Mouse (Mus musculus): Measurements from ENCODE around the gene Mfsd4b5. TPM values are rescaled to one million over a fixed set of nuclear protein-coding genes. Genes with fewer than 3 reads are reported as not detected.
"Not testable (repeated sequence)": the region's sequence is repeated elsewhere in the genome, so short reads cannot be mapped to it uniquely, and the experiment has no call there.

Gene Mfsd4b5
- polyA plus RNA-seq, 1 experiment from 2014 or later: 0.14 TPM

DNA sequence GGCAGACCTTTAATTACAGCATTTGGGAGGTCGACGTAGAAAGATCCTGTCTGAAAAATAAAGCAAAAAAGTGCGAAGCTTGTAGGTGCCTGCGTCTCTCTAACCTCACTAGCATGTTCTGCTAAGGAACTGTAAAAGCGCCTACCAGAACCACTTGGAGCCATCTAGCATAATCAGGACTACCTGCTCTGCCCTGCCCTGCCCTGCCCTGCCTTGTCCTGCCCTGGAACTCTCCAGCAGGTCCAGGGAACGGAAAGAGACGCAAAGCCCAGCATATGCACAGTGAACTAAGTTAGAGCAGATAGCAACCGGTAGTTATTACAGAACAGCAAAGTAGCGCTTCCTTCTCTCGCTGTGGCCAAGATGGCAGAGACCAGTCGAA is 26.0 kb downstream of the Mfsd4b5 start:
- ATAC-seq (ENCODE audit: low FRiP score): peak; percentile 51
- peaks cover 7% of the 10 kb centered on the region; the same call in 1 of the 2 replicates for H3K4me1 ChIP-seq
- H3K4me3 ChIP-seq: peak overlapping the region; percentile 50
- no peak overlapping the region for H3K27ac ChIP-seq
- no peak overlapping the region for H3K9ac ChIP-seq
- H3K27me3 ChIP-seq: no peaks in the 10 kb centered on the region; the same call in 1 of the 2 replicates
- H3K4me2 ChIP-seq (replicated peaks): peak overlapping the region; percentile 98
- H3K9me3 ChIP-seq (replicated peaks): no peaks in the 10 kb centered on the region
- H3K36me3 ChIP-seq: no peaks in the 10 kb centered on the region
- 45% methylated on average over 11 of the region's 11 CpGs for WGBS

DNA sequence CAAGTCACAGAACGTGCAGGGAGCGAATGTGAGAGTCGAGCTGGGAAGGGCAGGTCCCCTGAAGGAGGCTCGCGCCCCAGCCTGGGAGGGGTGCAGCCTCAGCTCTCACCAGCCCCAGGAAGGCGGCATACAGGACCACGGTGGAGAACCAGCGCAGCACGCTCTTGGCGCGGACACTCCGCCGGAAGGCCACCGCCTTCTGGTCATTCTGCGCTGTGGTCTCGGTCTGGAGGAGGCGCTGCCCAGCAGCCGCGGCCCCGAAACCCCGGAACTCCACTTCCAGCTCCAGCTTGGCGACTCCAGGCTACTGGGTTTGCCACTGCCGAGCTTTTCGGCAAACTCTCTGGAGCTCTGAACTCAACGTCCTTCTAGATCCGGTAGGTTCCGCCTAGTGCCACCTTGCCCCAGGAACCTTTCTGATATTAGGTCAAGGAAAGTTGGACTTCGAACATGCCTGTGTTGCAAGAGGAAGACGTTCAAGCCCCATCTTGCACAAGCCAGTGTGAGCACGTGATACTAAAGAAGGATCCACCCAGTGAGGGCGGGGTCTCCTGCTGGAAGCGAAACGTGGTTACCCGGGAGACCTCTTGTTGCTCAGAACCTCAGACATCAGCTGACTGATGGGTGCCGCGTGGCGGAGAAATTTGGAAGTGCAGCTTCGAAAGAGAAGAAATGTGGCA is 26.5 kb downstream of the Mfsd4b5 start, which contains the start of gene Mfsd4b3:
Mfsd4b3 (minus strand) TSS at position 393 of the 680 bp plus-strand sequence.
- H3K27me3 ChIP-seq: no peaks in the 10 kb centered on the region; the same call in 1 of the 2 replicates

DNA sequence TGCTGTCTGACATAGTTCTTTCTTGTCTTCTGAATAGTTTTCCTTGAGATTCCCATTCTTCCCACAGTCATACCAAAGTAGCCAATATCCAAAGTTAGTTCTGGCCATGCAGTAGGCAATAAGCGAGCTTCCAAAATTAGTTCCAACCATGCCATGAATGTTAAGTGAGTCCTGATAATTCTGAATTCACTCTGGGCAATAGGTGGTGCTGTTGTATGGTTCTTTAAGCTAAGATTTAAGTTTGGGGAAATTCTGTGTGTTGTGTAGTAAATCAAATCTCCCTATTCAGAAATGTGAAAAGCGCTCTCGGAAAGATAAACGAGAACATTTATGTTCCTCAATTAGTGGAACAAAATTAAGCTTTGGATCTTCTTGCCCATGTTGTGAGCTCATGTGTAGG is 28.2 kb downstream of the Mfsd4b5 start:
- WGBS: 78% methylated on average over 4 of the region's 4 CpGs
- Histone ChIP-seq H3K4me1 (peaks cover 7% of the 10 kb centered on the region; the same call in 1 of the 2 replicates), H3K9ac (no peak overlapping the region), H3K4me2 (replicated peaks) (no peak overlapping the region), H3K36me3 (no peaks in the 10 kb centered on the region), H3K27ac (no peak overlapping the region), H3K27me3 (no peaks in the 10 kb centered on the region; the same call in 1 of the 2 replicates), H3K4me3 (no peak overlapping the region), H3K9me3 (replicated peaks) (no peaks in the 10 kb centered on the region)
- no peak for ATAC-seq (ENCODE audit: low FRiP score)

More for the DNA sequence above, 26.5 kb downstream of the Mfsd4b5 start, which contains the start of gene Mfsd4b3:
- Histone ChIP-seq H3K4me1 (peaks cover 7% of the 10 kb centered on the region; the same call in 1 of the 2 replicates), H3K4me2 (replicated peaks) (peak within 1 kb of the TSS; percentile 98), H3K9ac (peak within 1 kb of the TSS; percentile 55), H3K9me3 (replicated peaks) (no peaks in the 10 kb centered on the region), H3K4me3 (peak within 1 kb of the TSS; percentile 50), H3K36me3 (no peaks in the 10 kb centered on the region), H3K27ac (no peak within 1 kb of the TSS)
- WGBS: under 1% methylated on average over 38 of the region's 38 CpGs
- peak; percentile 98 for ATAC-seq (ENCODE audit: low FRiP score)

DNA sequence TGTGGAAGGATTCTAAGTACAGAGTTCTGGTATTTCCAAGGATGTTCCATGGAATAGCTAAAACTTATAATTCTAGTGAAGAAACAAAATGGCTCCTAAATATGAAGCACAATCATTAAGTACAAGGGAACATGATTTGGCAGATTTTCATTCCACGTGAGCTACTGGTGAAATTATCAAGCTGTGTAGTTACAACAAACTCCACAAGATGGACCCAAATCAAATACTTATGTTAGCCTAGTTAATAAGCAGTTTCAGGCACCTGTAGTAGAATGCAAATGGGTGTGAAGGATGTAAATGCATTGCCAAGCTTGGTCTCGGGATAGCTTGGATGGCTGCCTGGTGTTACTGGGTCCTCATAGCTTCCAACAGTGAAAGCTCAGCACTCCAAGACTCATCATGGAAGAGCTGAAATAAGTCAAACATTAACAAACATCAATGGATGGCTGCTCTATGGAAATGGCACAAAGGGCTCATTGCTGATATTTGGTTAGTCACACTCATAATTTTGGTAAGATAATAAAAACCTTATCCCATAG is 30.0 kb downstream of the Mfsd4b5 start:
- H3K4me3 ChIP-seq: no peak overlapping the region
- H3K9me3 ChIP-seq (replicated peaks): no peaks in the 10 kb centered on the region
- H3K4me1 ChIP-seq: peaks cover 7% of the 10 kb centered on the region; the same call in 1 of the 2 replicates
- H3K36me3 ChIP-seq: no peaks in the 10 kb centered on the region
- H3K27ac ChIP-seq: no peak overlapping the region
- H3K4me2 ChIP-seq (replicated peaks): no peak overlapping the region
- no peak overlapping the region for H3K9ac ChIP-seq
- WGBS: 69% methylated on average over 2 of the region's 2 CpGs
- H3K27me3 ChIP-seq: no peaks in the 10 kb centered on the region; the same call in 1 of the 2 replicates
- no peak for ATAC-seq (ENCODE audit: low FRiP score)

DNA sequence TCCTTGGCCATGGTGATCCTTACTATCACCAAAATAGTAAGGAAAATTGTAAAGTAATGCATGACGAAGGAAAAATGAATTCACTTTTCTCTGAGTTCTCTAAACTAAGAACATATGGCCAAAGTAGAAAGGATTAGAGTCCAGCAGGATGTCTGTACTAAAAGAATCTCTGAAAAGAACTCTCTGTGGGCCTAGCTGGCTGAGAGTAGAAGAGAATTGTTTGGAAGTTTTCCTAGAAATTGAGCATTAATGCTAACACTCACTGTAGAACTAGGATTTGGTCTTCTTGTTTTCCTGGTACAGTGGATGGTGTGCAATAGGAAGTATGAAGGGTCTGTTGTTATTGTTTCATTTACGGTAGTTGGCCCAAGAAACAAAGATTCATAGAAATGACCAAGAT is 31.3 kb downstream of the Mfsd4b5 start:
- Histone ChIP-seq H3K4me3 (no peak overlapping the region), H3K9ac (no peak overlapping the region), H3K27me3 (no peaks in the 10 kb centered on the region; the same call in 1 of the 2 replicates), H3K27ac (no peak overlapping the region), H3K9me3 (replicated peaks) (no peaks in the 10 kb centered on the region), H3K4me1 (peaks cover 3% of the 10 kb centered on the region; the same call in 1 of the 2 replicates), H3K36me3 (no peaks in the 10 kb centered on the region), H3K4me2 (replicated peaks) (no peak overlapping the region)
- 81% methylated on average over 2 of the region's 2 CpGs for WGBS
- no peak for ATAC-seq (ENCODE audit: low FRiP score)

DNA sequence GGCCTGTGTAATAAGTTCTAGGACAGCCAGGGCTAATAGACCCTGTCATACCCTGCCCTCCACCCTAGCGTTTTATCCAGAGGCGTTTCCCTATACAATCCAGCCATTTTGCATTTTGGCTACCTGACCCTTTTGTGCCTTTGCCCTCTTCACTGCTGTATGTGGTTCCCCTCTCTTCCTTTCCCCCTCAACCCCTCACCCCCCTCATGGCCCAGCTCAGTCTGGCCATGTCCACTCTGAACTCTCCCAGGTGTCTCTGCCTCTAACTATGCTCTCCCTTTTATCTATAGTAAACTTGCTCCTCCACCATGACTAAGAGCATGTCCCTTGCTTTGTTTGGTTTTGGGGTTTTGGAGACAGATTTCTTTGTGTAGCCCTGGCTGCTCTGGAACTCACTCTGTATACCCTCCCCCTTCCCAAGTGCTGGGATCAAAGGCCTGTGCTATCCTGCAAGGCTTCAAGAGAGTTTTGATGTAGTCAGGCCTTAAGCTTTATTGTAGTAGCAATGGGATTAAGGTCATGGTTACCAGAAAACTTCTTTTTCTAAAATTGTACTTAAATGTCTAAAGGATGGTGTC is 37.0 kb downstream of the Mfsd4b5 start:
- no peak for ATAC-seq (ENCODE audit: low FRiP score)
- no peak overlapping the region for H3K4me3 ChIP-seq
- no peaks in the 10 kb centered on the region for H3K27me3 ChIP-seq
- no peaks in the 10 kb centered on the region for H3K4me1 ChIP-seq
- H3K27ac ChIP-seq: no peak overlapping the region
- H3K4me2 ChIP-seq (replicated peaks): no peak overlapping the region
- H3K36me3 ChIP-seq: no peaks in the 10 kb centered on the region
- no peak overlapping the region for H3K9ac ChIP-seq
- WGBS: 89% methylated on average over 2 of the region's 2 CpGs
- no peaks in the 10 kb centered on the region for H3K9me3 ChIP-seq (replicated peaks)

DNA sequence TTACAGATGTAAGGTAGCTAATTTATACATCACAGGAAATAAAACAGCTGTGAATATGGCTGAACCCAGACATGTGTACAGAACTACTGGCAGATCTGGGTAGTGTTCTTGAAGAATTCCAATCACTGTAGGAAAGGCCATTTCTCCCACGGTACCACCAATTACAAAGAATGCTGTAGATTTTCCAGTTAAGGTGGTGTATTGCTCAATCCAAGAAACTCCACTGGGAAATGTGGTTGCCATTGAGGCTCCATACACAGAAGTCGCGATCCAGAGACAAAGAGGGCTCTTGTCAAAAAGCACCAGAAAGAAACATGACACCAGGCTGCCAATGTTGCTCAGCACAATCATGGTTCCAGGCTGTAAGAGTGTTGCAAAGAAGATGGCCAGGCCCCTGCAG is 39.3 kb downstream of the Mfsd4b5 start:
- not testable (repeated sequence) for H3K9ac ChIP-seq; H3K27me3 ChIP-seq; H3K27ac ChIP-seq; H3K36me3 ChIP-seq; H3K4me1 ChIP-seq; ATAC-seq (ENCODE audit: low FRiP score); H3K9me3 ChIP-seq (replicated peaks); H3K4me3 ChIP-seq; H3K4me2 ChIP-seq (replicated peaks)
- WGBS: 69% methylated on average over 3 of the region's 3 CpGs

DNA sequence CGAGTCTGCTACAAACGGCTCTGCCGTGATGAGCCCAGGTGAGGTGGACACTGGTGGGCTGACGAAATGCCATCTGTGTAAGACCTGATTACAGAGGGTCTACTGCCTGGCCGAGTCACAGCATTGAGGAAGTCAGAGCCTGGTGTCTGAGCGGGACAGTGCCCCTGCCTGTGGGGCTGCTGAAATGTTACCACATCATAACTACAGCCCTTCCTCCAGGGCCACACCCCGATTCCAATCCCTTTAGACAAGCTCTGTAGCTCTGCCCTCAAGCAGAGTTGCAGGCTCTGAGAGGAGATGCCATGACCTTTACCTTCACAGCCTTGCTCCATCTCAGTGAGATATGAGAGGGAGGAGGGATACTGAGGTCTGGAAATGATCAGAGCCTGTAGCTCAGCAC is 49.9 kb downstream of the Mfsd4b5 start:
- WGBS: 80% methylated on average over 7 of the region's 7 CpGs

DNA sequence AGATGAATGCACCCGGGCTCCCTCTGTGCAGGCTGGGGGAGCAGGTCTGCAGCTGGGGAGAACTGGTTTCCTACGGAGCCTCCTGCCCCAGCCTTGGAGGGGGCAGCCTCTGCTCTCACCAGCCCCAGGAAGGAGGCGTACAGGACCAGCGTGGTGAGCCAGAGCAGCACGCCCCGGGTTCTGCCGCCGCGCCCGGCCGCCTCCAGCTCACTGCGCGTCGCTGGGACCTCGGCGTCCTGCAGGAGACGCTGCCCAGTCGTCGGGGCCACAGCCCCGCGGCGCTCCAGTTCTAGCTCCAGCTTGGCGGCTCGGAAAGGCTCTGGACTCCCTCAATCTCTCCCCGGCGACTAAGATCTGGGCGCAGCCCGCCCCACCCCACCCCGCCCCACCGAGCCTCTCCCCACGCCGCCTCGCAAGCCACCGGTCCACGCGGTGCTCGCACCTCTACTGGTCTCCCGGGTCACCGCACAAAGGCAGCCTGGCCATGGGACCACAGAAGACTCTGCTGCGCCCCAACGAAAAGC is 59.8 kb downstream of the Mfsd4b5 start, which contains the start of gene Mfsd4b2:
Mfsd4b2 (minus strand) TSS at position 308 of the 524 bp plus-strand sequence.
- Histone ChIP-seq H3K36me3 (no peaks in the 10 kb centered on the region), H3K9me3 (replicated peaks) (no peaks in the 10 kb centered on the region), H3K4me1 (peaks cover 8% of the 10 kb centered on the region), H3K4me2 (replicated peaks) (peak within 1 kb of the TSS; percentile 91), H3K27ac (no peak within 1 kb of the TSS), H3K4me3 (peak within 1 kb of the TSS; percentile 48), H3K27me3 (peaks cover 21% of the 10 kb centered on the region), H3K9ac (peak within 1 kb of the TSS; percentile 62)
- WGBS: 1% methylated on average over 40 of the region's 41 CpGs
- ATAC-seq (ENCODE audit: low FRiP score): peak; percentile 35

More for the DNA sequence above, 49.9 kb downstream of the Mfsd4b5 start:
- ATAC-seq (ENCODE audit: low FRiP score): no peak
- no peak overlapping the region for H3K4me2 ChIP-seq (replicated peaks)
- H3K9me3 ChIP-seq (replicated peaks): no peaks in the 10 kb centered on the region
- no peak overlapping the region for H3K9ac ChIP-seq
- H3K27me3 ChIP-seq: no peaks in the 10 kb centered on the region
- H3K27ac ChIP-seq: no peak overlapping the region
- H3K4me1 ChIP-seq: no peaks in the 10 kb centered on the region
- no peaks in the 10 kb centered on the region for H3K36me3 ChIP-seq
- H3K4me3 ChIP-seq: no peak overlapping the region

DNA sequence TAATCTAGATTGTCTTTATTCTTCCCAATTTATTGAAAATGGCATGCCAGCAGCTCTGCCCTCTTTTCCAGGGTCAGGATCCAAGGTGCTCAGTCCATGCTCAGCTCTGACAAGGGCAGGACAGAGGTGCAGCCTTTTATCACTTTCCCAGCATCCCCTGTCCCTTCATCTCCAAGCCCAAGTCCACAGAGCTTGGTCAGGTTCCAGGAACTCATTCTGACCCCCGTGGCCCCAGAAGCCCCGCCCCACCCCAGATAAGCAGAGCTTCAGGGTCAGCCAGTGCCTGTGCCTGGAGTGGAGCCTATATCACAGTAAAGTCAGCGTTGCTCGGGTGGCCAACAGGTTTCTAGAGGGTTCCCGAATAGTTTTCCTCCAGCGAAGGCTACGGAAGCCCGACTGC is 61.9 kb downstream of the Mfsd4b5 start:
- H3K36me3 ChIP-seq; H3K4me3 ChIP-seq; H3K9me3 ChIP-seq (replicated peaks); ATAC-seq (ENCODE audit: low FRiP score); H3K4me1 ChIP-seq; H3K27ac ChIP-seq; H3K4me2 ChIP-seq (replicated peaks); H3K9ac ChIP-seq: not testable (repeated sequence)
- 77% methylated on average over 8 of the region's 8 CpGs for WGBS
- H3K27me3 ChIP-seq: peaks cover 21% of the 10 kb centered on the region

DNA sequence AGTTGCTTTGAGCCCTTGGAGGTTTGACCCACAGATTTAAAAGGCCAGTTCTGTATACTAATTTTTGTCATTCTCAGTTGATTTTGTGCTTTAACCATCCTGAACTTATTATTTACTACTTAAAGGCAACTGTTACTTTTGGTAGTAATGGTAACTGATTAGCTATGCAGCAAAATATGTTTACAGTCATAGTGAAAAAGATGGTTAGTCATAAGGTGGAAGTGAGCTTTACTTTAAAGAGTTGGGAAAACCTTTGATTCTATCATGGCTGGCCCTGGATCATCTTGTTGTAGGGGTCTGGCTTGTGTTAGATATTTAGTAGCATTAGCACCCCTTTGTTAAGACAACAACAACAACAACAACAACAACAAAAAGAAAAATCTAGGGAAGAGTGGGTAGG is 73.8 kb downstream of the Mfsd4b5 start:
- H3K27ac ChIP-seq: no peak overlapping the region
- no peaks in the 10 kb centered on the region for H3K27me3 ChIP-seq
- H3K36me3 ChIP-seq: no peaks in the 10 kb centered on the region
- no peaks in the 10 kb centered on the region for H3K4me1 ChIP-seq
- H3K4me3 ChIP-seq: no peak overlapping the region
- no peak overlapping the region for H3K9ac ChIP-seq
- no peak for ATAC-seq (ENCODE audit: low FRiP score)
- no peaks in the 10 kb centered on the region for H3K9me3 ChIP-seq (replicated peaks)
- H3K4me2 ChIP-seq (replicated peaks): no peak overlapping the region

DNA sequence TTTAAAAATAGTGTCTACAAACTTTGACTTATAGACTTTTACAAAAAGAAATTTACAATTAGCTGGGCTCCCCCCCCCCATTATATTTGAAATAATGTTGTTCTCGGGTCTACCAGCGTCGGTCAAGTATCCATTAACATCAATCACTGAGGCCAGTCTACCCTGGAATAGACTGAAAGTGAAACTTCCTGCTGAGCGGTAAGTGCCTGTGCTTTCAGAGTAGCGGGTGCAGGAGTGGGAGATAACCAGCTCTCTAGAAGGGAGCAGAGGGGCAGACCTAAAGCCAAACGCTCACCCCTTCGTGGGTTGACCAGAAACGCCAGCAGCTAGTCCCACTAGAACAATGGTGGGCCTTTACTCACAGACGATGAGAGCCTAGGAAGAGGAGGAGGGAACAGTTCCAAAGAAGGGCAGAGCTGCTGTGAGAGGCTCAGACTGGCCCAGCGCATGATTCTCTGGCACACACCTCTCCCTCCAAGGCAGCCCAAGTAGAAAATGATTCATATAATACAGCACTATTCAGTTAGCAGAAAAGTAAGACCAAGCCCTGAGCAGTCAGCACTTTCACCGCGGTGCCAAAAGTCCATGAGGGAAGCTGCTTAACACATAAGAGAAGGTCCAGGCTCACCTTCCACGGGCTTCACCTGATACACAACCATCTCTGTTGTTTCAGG is 77.5 kb downstream of the Mfsd4b5 start:
- no peaks in the 10 kb centered on the region for H3K36me3 ChIP-seq
- ATAC-seq (ENCODE audit: low FRiP score): no peak
- H3K27me3 ChIP-seq: no peaks in the 10 kb centered on the region
- H3K4me3 ChIP-seq: no peak overlapping the region
- WGBS: 76% methylated on average over 13 of the region's 13 CpGs
- H3K27ac ChIP-seq: no peak overlapping the region
- H3K9ac ChIP-seq: no peak overlapping the region
- no peaks in the 10 kb centered on the region for H3K9me3 ChIP-seq (replicated peaks)
- H3K4me1 ChIP-seq: no peaks in the 10 kb centered on the region
- H3K4me2 ChIP-seq (replicated peaks): no peak overlapping the region

Data from hindbrain, embryonic 12.5 days (tissue).